Mouse (Mus musculus) testis, postnatal 14 days (tissue): ENCODE measurements around the gene Nap1l1.
"Not testable (repeated sequence)": the region's sequence is repeated elsewhere in the genome, so short reads cannot be mapped to it uniquely, and the experiment has no call there.

Experiments
- DNase-seq: peaks from one replicate; pipeline ENCODE4 v3.0.0; 2021; ENCODE audit warnings: low spot score

The Nap1l1 gene

DNA sequence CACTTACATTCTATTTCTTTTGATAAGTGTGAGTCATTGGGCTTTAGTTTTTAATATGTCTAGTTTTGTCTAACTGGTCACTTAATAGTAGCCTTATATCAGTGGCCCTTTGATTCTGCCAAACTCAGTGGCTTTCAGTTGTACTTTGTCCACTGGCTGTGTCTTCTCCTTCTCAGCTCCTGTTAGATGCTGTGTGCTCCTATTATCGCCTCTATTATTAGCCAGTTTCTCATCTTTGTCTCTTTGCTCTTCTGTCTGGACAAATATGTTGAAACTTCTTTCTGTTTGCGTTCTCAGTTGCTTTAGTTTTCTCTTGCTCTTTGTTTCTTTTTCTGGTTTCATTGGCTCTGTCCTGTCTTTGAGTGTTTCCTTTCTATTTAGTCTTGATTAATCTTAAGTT is 9.6 kb downstream of the Nap1l1 start:
- DNase-seq = no peak

DNA sequence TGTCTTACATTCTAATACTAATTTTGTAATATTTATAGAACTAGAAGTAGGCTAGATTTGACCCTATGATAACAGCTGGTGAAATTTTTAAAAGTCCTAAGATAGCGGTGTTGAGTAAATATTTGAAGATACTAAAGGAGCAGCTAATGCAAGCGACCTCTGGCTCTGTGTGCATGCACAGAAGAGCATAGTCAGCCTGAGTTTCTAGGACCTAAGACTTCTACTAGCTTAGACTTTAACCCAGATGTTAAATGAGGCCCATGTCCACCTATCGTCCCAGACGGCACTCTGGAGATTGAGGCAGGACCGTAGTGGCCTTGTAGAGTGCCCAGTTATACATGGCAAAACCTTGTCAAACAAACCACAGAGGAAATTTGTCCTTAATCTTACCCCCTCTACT is 11.1 kb downstream of the Nap1l1 start:
- no peak for DNase-seq

GRCm38 (mm10) chr10:111488793-111489192 is 15.8 kb downstream of the Nap1l1 start:
- DNase-seq = no peak

DNA sequence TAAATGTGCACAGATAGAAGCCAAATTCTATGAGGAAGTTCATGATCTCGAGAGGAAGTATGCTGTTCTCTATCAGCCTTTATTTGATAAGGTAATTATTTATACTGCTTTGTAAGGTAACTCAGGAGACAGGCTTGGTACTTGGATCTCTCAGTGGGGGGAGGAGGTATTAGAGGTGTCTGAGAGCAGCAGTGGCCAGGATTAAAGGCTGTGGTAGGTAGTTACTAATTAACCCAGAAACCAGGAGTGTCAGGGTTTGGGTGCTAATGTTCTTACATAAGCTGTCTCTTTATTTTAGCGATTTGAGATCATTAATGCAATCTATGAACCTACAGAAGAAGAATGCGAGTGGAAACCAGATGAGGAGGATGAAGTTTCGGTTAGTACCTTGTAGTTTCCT is 17.1 kb downstream of the Nap1l1 start:
- DNase-seq = not testable (repeated sequence)

GRCm38 (mm10) chr10:111495888-111496287 is 22.9 kb downstream of the Nap1l1 start:
- DNase-seq = no peak

GRCm38 (mm10) chr10:111499892-111500291 is 26.9 kb downstream of the Nap1l1 start:
- no peak for DNase-seq

DNA sequence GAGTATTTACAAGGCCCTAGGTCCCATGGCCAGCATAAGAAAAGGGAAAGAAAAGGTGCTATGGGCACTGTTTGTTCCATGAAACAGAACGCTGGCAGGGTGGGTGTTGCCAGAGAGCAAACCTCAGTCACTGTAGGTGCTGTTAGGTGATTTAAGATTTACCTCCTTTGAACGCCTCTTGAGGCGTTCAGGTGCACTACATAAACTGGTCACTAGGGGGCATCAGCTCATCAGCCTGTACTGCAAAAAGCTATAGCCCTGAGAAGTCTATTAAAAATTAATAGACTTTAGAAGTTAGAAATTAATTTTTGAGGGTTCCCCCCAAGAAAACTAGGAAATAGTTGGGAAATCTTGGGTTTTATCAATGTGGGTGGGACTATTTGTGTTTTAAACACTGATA is 30.0 kb downstream of the Nap1l1 start:
- peak; percentile 68 for DNase-seq

GRCm38 (mm10) chr10:111503716-111504115 is 30.7 kb downstream of the Nap1l1 start:
- DNase-seq = no peak

GRCm38 (mm10) chr10:111504606-111505005 is 31.6 kb downstream of the Nap1l1 start:
- no peak for DNase-seq

GRCm38 (mm10) chr10:111505406-111505805 is 32.4 kb downstream of the Nap1l1 start:
- DNase-seq = no peak

DNA sequence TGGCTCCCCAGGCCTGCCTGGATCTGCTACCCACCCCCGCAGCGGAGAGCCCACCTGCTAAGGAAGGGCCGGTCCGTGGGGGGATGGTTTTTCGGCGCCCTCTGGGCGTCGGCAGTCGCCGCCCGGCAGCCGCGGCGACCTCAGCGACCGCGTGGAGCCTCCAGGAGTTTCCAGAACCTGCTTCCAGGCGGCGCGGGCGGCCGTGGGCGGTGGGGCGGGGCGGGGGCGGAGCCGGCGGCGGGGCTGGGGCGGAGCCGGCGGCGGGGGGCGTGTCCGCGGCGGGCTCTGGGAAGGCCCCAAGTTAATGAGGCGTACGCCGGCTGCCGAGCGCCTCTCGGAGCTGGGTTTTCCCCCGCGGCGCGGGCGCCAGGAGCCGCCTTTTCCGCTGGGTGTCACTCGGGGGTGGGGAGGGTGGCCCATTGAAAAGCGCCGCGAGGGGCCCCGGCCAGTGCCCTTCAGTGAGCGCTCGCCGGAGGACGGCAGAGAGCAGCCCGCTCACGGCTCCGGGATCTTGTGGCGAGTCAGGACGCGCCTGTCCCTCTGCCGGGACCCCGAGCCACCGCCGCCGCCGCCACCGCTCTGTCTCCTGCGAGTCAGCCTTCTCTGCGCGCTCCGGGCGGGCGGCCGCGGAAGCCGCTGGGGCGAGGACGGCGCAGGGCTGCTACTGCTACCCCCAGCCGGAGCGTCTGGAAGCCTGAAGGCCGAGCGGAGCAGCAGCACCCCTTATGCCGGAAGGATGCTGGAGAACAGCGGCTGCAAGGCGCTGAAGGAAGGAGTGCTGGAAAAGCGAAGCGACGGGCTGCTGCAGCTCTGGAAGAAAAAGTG is 33.3 kb downstream of the Nap1l1 start, which contains the start of gene Phlda1:
Gene Phlda1 (plus strand): TSS at position 186 of the 825 bp plus-strand sequence.
- DNase-seq = peak; percentile 88

DNA sequence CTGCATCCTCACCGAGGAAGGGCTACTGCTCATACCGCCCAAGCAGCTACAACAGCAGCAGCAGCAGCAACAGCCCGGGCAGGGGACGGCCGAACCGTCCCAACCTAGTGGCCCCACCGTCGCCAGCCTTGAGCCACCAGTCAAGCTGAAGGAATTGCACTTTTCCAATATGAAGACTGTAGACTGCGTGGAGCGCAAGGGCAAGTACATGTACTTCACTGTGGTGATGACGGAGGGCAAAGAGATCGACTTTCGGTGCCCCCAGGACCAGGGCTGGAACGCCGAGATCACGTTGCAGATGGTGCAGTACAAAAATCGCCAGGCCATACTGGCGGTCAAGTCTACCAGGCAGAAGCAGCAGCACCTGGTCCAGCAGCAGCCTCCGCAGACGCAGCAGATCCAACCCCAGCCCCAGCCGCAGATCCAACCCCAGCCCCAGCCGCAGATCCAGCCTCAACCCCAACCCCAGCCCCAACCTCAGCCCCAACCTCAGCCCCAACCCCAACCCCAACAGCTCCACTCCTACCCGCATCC is 34.0 kb downstream of the Nap1l1 start:
- no peak for DNase-seq

DNA sequence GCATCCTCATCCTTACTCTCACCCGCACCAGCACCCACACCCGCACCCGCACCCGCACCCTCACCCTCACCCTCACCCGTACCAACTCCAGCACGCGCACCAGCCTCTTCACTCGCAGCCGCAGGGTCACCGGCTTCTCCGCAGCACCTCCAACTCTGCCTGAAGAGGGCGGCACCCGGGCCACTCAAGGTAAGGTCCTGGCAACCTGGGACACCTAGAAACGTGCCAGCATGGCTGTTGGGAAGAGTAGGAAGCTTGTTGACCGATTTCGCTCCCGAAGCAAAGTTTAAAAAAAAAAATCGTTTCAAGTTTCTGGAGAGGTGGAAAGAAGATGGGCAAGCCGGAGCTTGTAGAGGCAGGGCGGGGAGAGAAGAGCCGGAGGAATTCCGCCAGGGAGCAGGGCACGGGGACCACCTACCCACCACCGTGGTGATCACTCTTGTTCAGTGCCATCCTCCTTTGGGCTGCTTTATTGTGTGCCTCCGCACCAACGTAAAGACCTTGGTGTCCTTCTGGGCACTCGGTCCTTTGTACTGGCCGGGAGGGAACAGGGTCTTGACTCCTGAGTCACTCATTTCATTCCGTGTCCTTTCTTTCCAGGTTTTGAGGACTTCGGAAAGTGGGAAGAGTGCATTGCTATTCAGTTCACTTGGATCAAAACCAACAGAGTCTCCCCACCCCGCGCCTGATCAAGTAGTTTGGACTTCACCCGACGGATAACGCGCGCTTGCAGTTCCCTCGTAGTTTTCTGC is 34.6 kb downstream of the Nap1l1 start:
- peak; percentile 45 for DNase-seq

GRCm38 (mm10) chr10:111508324-111509080 is 35.5 kb downstream of the Nap1l1 start:
- no peak for DNase-seq

DNA sequence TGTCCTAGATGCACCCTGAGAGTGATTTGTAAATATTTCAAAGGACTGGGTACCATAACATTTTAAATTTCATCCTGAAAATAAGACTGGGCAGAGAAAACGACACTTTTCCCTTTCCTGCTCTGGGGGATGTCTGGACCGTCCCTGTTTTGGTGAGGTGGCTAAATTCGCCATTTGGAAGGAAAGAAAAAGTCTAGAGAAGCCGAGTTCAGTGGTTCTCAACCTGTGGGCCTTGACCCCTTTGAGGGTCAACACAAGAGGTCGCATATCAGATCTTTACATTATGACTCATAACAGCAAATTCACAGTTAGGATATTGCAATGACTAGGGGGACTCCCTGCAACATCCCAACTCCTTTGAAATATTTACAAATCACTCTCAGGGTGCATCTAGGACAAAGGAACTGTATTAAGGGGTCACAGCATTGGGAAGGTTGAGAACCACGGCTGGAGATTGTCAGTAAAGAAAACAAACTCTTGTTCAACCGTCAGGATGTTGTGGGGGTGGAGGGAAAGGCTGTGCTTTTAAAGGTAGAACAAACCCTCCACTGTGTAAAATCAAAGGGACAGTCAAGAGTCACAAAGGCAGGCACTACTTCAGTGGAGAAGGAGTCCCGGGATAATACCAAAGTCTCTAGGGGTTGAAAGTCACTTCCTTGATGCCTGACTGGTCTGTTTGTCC is 36.2 kb downstream of the Nap1l1 start:
- no peak for DNase-seq

- DNase-seq = no peak
Observed at GRCm38 (mm10) chr10:111509981-111510380, 37.0 kb downstream of the Nap1l1 start.

DNA sequence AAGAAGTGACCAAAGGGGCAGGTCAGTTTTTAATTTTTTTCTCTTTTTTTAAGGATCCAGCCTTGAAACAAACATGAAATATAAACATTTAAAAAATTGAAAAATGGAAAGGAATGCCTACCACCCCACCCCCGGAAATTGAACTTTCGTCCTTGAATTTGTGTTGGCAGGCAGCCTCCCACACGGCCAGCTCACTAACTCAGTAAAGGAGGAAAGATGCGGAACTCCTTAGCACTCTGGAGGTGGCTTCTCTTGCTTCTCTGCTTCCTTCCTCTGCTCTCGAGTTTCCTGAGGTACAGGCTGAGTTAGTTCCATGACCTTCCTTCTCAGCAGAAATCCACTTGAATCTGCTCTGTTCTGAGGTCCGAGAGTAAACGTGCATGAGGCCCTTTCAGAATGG is 37.8 kb downstream of the Nap1l1 start:
- no peak for DNase-seq

- DNase-seq = no peak
Observed at GRCm38 (mm10) chr10:111512036-111512568, 39.1 kb downstream of the Nap1l1 start.

- DNase-seq = no peak
Observed at GRCm38 (mm10) chr10:111514282-111514885, 41.4 kb downstream of the Nap1l1 start.

GRCm38 (mm10) chr10:111515071-111516010 is 42.3 kb downstream of the Nap1l1 start:
- DNase-seq = no peak
